In the genomic region with DNA sequence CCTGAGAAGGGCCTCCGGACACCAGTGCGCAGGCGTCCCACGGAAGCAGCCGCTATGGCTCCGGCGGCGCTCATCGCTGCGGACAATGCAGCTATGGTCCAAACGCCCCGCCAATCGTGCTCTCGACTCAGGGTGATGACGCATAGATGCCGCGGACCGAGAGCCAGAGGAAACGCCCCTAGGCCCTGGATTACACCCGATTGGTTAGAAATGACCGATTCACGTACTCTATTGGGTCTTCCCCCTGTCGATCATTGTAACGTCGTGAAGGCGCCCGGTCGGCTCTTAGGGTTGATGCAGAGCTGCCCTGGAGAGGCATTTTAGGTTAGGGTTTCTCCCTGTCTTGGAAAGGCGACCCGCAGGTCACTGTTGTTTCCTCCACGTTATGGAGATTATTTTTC, we compare ENCODE assay signal across 8 mouse cellular contexts. TPM values are rescaled to one million over a fixed set of nuclear protein-coding genes. Genes with fewer than 3 reads are reported as not detected.
DNase-seq lines count a peak whose midpoint lies in the region; ATAC-seq lines count a peak whose summit lies in the region.

TSS of gene Coq7 (minus strand) at position 179 of the 401 bp plus-strand sequence.

- peaks cover 13% of the 10 kb centered on the region for H3K36me3 ChIP-seq in embryonic facial prominence, embryonic 10.5 days (replicated peaks)
- no peaks in the 10 kb centered on the region for H3K36me3 ChIP-seq in intestine, embryonic 15.5 days

- H3K4me3 ChIP-seq in embryonic facial prominence, embryonic 10.5 days, result peak within 1 kb of the TSS; percentile 83
- peak within 1 kb of the TSS; percentile 71 for H3K4me3 ChIP-seq in intestine, embryonic 15.5 days (replicated peaks)

- DNase-seq in 3T3-L1 (ENCODE audit: low read depth, low spot score), result peak; percentile 97
- DNase-seq in adrenal gland, postnatal 14 days, result peak; percentile 95
- peak; percentile 95 for DNase-seq in embryonic facial prominence, embryonic 10.5 days (ENCODE audit: low spot score)
- DNase-seq in gastrocnemius, postnatal 4 days (ENCODE audit: low spot score in 2 of 2), result peak in 1 of 2 experiments; percentile 92
- DNase-seq in left cerebral cortex, postnatal 14 days (ENCODE audit: low spot score in 2 of 2), result peak; percentile 97 to 98
- peak; percentile 88 for DNase-seq in right cerebral cortex, postnatal 14 days

- ATAC-seq in intestine, embryonic 15.5 days, result peak; percentile 99
- ATAC-seq in megakaryocyte-erythroid progenitor cell, adult 5-6 weeks (replicated peaks; ENCODE audit: low FRiP score, low TSS enrichment, poor library complexity, severe bottlenecking), result peak; percentile 97

- no peaks in the 10 kb centered on the region for H3K27me3 ChIP-seq in embryonic facial prominence, embryonic 10.5 days (replicated peaks; ENCODE audit: low read depth, poor library complexity, severe bottlenecking)
- no peaks in the 10 kb centered on the region for H3K27me3 ChIP-seq in intestine, embryonic 15.5 days (replicated peaks)

- no peaks in the 10 kb centered on the region for H3K9me3 ChIP-seq in embryonic facial prominence, embryonic 10.5 days
- H3K9me3 ChIP-seq in intestine, embryonic 15.5 days, result no peaks in the 10 kb centered on the region

- WGBS in embryonic facial prominence, embryonic 10.5 days, result under 1% methylated on average over 31 of the region's 31 CpGs
- WGBS in intestine, embryonic 15.5 days, result under 1% methylated on average over 31 of the region's 31 CpGs

- intact Hi-C loops in left cerebral cortex, postnatal 14 days (cut with DNase I), result loop anchor here (5.0 kb wide), 1 partner anchor 59 kb away; no protein-coding TSS in a partner anchor

- peaks cover 12% of the 10 kb centered on the region; the same call in 1 of the 2 replicates for H3K4me1 ChIP-seq in embryonic facial prominence, embryonic 10.5 days
- no peaks in the 10 kb centered on the region for H3K4me1 ChIP-seq in intestine, embryonic 15.5 days (replicated peaks)

- H3K9ac ChIP-seq in intestine, embryonic 15.5 days, result peak within 1 kb of the TSS; percentile 73

- H3K4me2 ChIP-seq in intestine, embryonic 15.5 days (replicated peaks), result peak within 1 kb of the TSS; percentile 64

- peak within 1 kb of the TSS; percentile 98 for H3K27ac ChIP-seq in embryonic facial prominence, embryonic 10.5 days (replicated peaks)
- H3K27ac ChIP-seq in intestine, embryonic 15.5 days, result peak within 1 kb of the TSS; percentile 95

RNA-seq across cellular contexts. Expression of gene Coq7, which starts in this region (rescaled TPM):
- total RNA-seq in adrenal gland, postnatal 14 days (2021), result 65.8 and 74.6 TPM in 2 replicates
- 128 and 134 TPM in 2 replicates for polyA plus RNA-seq in embryonic facial prominence, embryonic 10.5 days (2016; fragmentation: Nextera tagmentation; extraction: Ambion mirVana)
- total RNA-seq in gastrocnemius, postnatal 4 days (2021), result 10 to 100 TPM; 63.5 to 67.8 TPM
- 124 and 134 TPM in 2 replicates for polyA plus RNA-seq in intestine, embryonic 15.5 days (2015; fragmentation: Nextera tagmentation; extraction: Ambion mirVana)
- total RNA-seq in left cerebral cortex, postnatal 14 days (2021), result 10 to 100 TPM; 38.6 to 39.4 TPM
- 31.1 and 61.7 TPM in 2 replicates for total RNA-seq in megakaryocyte-erythroid progenitor cell, adult 5-6 weeks (2014; fragmentation: Nextera tagmentation)
- total RNA-seq in megakaryocyte-erythroid progenitor cell, adult 5-6 weeks (2017), result 40.3 and 69.8 TPM in 2 replicates
